Mouse (Mus musculus) embryonic fibroblast, embryonic 13.5 days (primary cell): Measurements from ENCODE around the gene Lysmd3.

Experiments
- CTCF ChIP-seq: IDR thresholded peaks from 2 replicates; pipeline ENCODE4 v1.5.1; 2011; ENCODE audit warnings: mild to moderate bottlenecking, control low read depth, low read length, moderate library complexity, borderline replicate concordance; ENCODE audit not compliant: insufficient read depth
- POLR2A ChIP-seq: IDR thresholded peaks from 2 replicates; pipeline ENCODE4 v1.6.1; 2011; ENCODE audit warnings: low read depth, mild to moderate bottlenecking, control low read depth, low read length, moderate library complexity

- no peak for TF ChIP-seq CTCF
- no peak for TF ChIP-seq POLR2A
These were observed 16.6 kb upstream of the Lysmd3 start for GRCm38 (mm10) chr13:81640881-81641280.
